15 mouse cellular contexts compared by ENCODE assay signal in the genomic region with DNA sequence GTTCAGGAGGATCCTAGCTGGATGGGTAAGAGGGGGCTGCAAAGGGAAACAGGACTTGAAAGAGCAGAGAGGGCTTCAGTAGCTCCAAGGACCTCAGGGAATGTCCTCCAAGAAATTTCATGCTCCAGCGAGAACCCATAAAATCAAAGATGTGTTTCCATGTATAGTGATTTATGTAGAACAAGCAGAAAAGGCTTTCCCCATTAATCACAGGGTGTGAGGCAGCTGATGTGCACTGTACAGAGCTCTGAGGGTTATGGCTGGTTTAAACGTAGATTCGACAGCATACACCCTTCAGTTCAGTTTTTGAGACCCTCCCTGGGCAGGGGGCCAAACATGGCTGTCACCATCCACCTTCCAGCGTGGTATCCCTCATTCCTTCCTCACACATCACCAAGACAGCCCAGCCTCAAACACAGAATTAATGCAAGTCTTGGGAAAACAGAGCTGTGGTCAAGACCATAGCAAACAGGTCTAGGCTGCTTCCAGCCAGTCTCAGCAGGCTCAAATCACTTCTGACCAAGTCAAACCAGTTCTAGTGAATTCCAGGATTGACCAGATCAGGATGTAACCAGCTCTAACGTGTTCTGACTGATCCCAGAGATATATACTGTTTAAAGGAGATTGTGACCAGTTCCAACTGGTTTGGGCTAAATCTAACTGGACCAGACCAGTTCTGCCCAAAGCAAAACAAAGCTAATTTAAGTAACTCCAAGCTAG.
DNase-seq lines count a peak whose midpoint lies in the region; ATAC-seq and TF ChIP-seq lines count a peak whose summit lies in the region.
"Had no signal": no experiment of that assay in that cellular context is flagged by ENCODE, and none has a peak within 500 bp of the region (broad histone marks: within the 10 kb centered on the region; RNA-seq: fewer than 3 reads in every experiment).

No protein-coding gene starts in this region.

- no peak overlapping the region for H3K9ac ChIP-seq in limb, embryonic 11.5 days (ENCODE audit: low read length)
- no peak overlapping the region for H3K9ac ChIP-seq in forebrain, embryonic 13.5 days
- H3K9ac ChIP-seq: neural tube, embryonic 15.5 days had no signal

- WGBS in limb, embryonic 11.5 days: 66% methylated on average over 5 of the region's 5 CpGs
- WGBS in forebrain, embryonic 13.5 days: 74% methylated on average over 5 of the region's 5 CpGs
- WGBS in thymus, adult 2 months: 77% methylated on average over 5 of the region's 5 CpGs

- H3K9me3 ChIP-seq in limb, embryonic 11.5 days (ENCODE audit: control insufficient read depth, low read length): no peaks in the 10 kb centered on the region
- H3K9me3 ChIP-seq in forebrain, embryonic 13.5 days (replicated peaks): no peaks in the 10 kb centered on the region
- H3K9me3 ChIP-seq: neural tube, embryonic 15.5 days had no signal

- peak; percentile 80 to 82 for DNase-seq in urinary bladder, adult 18-20 months (ENCODE audit: low spot score in 2 of 2)
- DNase-seq in urinary bladder, postnatal 10 days (ENCODE audit: low spot score): no peak
- DNase-seq in kidney, adult 18-20 months: peak; percentile 37
- DNase-seq in limb, embryonic 11.5 days (ENCODE audit: low spot score): peak; percentile 45
- DNase-seq in layer of hippocampus, adult 9-10 months (ENCODE audit: low spot score): no peak
- DNase-seq in thymus, adult 2 months: no peak
- DNase-seq: cerebellum, adult 9-10 months; gastrocnemius, postnatal 36 days; liver had no signal

- 0 out of 2 replicates have a peak overlapping the region, but pooled peaks have one; percentile 33 for H3K27ac ChIP-seq in limb, embryonic 11.5 days (replicated peaks; ENCODE audit: low read depth, low read length)
- no peak overlapping the region for H3K27ac ChIP-seq in forebrain, embryonic 13.5 days
- no peak overlapping the region for H3K27ac ChIP-seq in thymus, adult 2 months (ENCODE audit: control insufficient read depth, insufficient read depth, low read length)
- H3K27ac ChIP-seq: layer of hippocampus, adult 2 months; neural tube, embryonic 15.5 days had no signal

- no peak for TF ChIP-seq CTCF in thymus, adult 2 months (IDR thresholded peaks at IDR 0.05; ENCODE audit: borderline replicate concordance, control insufficient read depth, extremely low read depth, insufficient read depth, low read length, poor library complexity)

- no peaks in the 10 kb centered on the region for H3K4me1 ChIP-seq in limb, embryonic 11.5 days (ENCODE audit: control insufficient read depth, insufficient read depth, low read length)
- 0 out of 2 replicates have a peak, but pooled peaks cover 2% of the 10 kb centered on the region for H3K4me1 ChIP-seq in forebrain, embryonic 13.5 days
- peaks cover 7% of the 10 kb centered on the region for H3K4me1 ChIP-seq in thymus, adult 2 months (replicated peaks; ENCODE audit: control insufficient read depth, insufficient read depth, low read length)

- H3K36me3 ChIP-seq in limb, embryonic 11.5 days (ENCODE audit: control insufficient read depth, insufficient read depth, low read length): no peaks in the 10 kb centered on the region
- no peaks in the 10 kb centered on the region for H3K36me3 ChIP-seq in forebrain, embryonic 13.5 days (ENCODE audit: poor library complexity, severe bottlenecking)
- H3K36me3 ChIP-seq in thymus, adult 2 months (ENCODE audit: control insufficient read depth, insufficient read depth, low read length): no peaks in the 10 kb centered on the region
- H3K36me3 ChIP-seq: neural tube, embryonic 15.5 days had no signal

- H3K4me2 ChIP-seq in limb, embryonic 11.5 days (ENCODE audit: low read depth, severe bottlenecking): no peak overlapping the region
- no peak overlapping the region for H3K4me2 ChIP-seq in forebrain, embryonic 13.5 days
- H3K4me2 ChIP-seq: neural tube, embryonic 15.5 days had no signal

- TF ChIP-seq POLR2A in thymus, adult 2 months (IDR thresholded peaks at IDR 0.05; ENCODE audit: control insufficient read depth, extremely low read depth, insufficient read depth, low read length, poor library complexity): no peak

- no peaks in the 10 kb centered on the region for H3K27me3 ChIP-seq in limb, embryonic 11.5 days (ENCODE audit: control insufficient read depth, insufficient read depth, low read length)
- H3K27me3 ChIP-seq in forebrain, embryonic 13.5 days: peaks cover 32% of the 10 kb centered on the region
- H3K27me3 ChIP-seq in thymus, adult 2 months (ENCODE audit: control insufficient read depth, insufficient read depth, low read length): no peaks in the 10 kb centered on the region

- no peak overlapping the region for H3K4me3 ChIP-seq in limb, embryonic 11.5 days (ENCODE audit: low read depth, low read length)
- no peak overlapping the region for H3K4me3 ChIP-seq in forebrain, embryonic 13.5 days
- no peak overlapping the region for H3K4me3 ChIP-seq in thymus, adult 2 months (ENCODE audit: control insufficient read depth, insufficient read depth, low read length)
- H3K4me3 ChIP-seq: layer of hippocampus, adult 2 months; neural tube, embryonic 15.5 days had no signal

- no peak for ATAC-seq in limb, embryonic 11.5 days (ENCODE audit: insufficient number of reproducible peaks, low FRiP score, low TSS enrichment, low read depth)
- ATAC-seq in granulocyte monocyte progenitor cell, adult 5-6 weeks (replicated peaks; ENCODE audit: poor library complexity, severe bottlenecking): no peak
- ATAC-seq in forebrain, embryonic 13.5 days: no peak
- ATAC-seq: CD4-positive, CD25-positive, alpha-beta regulatory T cell, adult 4 months; midbrain, embryonic 16.5 days had no signal

Comparison
In these comparisons a context has a peak if more than half of its experiments do, and no peak if none do; other contexts are left out.
1. DNase-seq: peak in urinary bladder, adult 18-20 months (2 of 2), kidney, adult 18-20 months (single experiment) and limb, embryonic 11.5 days (single experiment); none in urinary bladder, postnatal 10 days (single experiment), layer of hippocampus, adult 9-10 months (single experiment) and thymus, adult 2 months (single experiment).